Mouse (Mus musculus) CD4-positive, CD25-positive, alpha-beta regulatory T cell, adult 2 months (primary cell): Measurements from ENCODE around the gene Timm8b.
"Not testable (repeated sequence)": the region's sequence is repeated elsewhere in the genome, so short reads cannot be mapped to it uniquely, and the experiment has no call there.

ENCODE experiments used
- DNase-seq: peaks from one replicate; pipeline ENCODE4 v3.0.0-alpha.2; 2012; ENCODE audit warnings: low read depth, low spot score

Timm8b gene

DNA sequence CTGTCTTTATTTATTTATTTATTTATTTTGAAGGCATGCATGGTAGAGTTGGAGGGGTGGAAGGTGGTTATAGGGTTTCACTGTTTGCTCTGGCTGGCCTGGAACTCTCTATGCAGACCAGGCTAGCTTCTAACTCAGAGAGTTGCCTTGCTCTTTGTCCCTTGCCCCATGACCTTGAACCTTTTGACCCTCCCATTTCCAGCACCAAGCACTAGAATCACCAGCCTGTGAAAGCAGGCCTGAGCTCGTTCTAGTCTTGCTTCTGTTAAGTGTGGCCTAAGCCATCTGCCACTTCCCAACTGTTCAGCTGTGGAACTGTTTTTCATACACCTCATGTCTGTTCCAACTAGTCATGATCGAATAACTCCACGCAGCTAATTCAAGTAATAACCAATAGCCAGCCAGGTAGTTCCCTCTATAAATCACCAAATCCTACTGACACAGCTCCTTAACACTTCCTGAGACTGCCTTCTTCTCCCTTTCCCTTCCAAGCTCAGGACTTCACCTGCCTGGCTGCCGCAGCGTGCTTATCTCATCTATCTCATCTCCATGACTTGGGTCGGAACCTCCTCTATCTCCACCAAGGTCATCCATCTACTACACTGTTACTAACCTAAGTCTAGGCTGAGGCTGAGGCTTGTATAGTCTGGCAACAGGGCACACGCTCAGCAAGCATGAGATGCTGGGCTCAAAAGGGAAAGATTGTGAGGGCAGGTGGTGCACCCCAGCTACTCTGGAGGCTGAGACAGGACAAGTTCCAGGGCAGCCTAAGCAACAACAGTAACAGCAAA is 1.5 kb upstream of the Timm8b start:
- DNase-seq: no peak

- no peak for DNase-seq
Measured at GRCm38 (mm10) chr9:50603998-50604324, 251 bp downstream of the Timm8b start.

GRCm38 (mm10) chr9:50604338-50604737 is 628 bp downstream of the Timm8b start:
- DNase-seq: no peak

DNA sequence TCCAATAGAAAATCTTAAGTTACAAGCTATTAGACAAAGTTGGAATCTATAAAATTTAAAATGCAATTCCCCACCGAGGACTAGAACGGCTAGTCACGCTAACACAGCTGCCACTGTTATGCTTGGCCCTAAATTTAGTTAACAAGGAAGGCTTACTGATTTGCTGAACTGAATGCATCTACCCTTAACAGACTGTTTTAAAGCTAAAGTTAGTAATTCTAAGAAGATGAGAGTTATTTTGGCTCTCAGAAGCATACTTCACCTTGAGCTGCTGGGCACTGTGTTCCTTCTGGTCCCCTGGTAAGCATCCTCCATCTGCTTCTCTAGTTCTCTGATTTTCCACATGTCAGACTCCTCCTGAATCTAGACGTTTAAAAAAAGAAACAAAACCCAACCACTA is 8.4 kb downstream of the Timm8b start:
- no peak for DNase-seq

DNA sequence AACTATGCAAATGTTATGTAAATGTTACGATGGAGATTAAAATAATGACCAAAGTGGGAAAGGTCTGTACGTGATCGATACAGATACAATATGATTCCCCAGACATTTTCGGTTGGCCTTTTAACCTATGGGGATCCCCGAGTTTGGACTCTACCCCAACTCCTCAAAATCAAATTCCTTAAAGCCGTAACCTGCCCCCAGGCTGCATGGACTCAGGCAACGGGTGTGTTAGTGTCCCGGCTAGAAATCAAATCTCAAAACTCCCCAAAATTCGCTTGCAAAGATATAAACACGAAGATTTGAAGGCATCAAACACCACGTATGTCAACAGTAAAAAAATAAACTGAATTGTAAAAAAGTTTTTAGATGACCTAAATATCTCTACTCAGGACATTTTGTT is 12.5 kb downstream of the Timm8b start:
- no peak for DNase-seq

- DNase-seq: peak; percentile 93
Measured at GRCm38 (mm10) chr9:50616766-50617603, 13.3 kb downstream of the Timm8b start, which contains the start of the genes Pih1d2 and Nkapd1. TSS of gene Pih1d2 (plus strand) at chr9:50617321. TSS of gene Nkapd1 (minus strand) at chr9:50617464.

DNA sequence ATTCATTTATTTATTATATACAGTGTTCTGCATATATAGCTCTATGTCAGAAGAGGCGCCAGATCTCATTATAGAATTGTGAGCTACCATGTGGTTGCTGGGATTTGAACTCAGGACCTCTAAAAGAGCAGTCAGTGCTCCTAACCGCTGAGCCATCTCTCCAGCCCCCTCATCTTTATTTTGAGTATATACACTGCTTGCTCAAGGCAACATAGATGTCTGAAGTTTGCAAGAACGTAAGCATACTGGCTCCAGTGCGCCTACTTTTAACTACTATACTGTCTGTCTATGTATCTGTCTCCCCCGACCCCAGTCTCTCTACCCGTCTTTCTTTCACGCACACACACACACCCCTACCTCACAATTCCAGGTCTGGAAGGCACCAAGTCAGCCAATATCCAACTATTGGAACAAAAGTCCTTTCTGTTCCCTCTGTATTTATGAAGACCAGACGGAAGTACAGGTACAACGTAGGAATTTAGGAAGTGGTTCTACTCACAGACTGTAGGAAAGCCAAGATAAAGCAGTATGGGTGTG is 14.2 kb downstream of the Timm8b start:
- DNase-seq: no peak

GRCm38 (mm10) chr9:50630903-50631302 is 27.2 kb downstream of the Timm8b start:
- not testable (repeated sequence) for DNase-seq

GRCm38 (mm10) chr9:50632016-50632688 is 28.4 kb downstream of the Timm8b start:
- no peak for DNase-seq

- DNase-seq: peak; percentile 46
Measured at GRCm38 (mm10) chr9:50633059-50633458, 29.3 kb downstream of the Timm8b start.

GRCm38 (mm10) chr9:50634270-50634669 is 30.6 kb downstream of the Timm8b start:
- no peak for DNase-seq

GRCm38 (mm10) chr9:50646826-50647370 is 43.2 kb downstream of the Timm8b start:
- no peak for DNase-seq

- no peak for DNase-seq
Measured at GRCm38 (mm10) chr9:50650503-50650902, 46.8 kb downstream of the Timm8b start.
